Mouse (Mus musculus): ENCODE results near the gene Hck. TPM values are rescaled to one million over a fixed set of nuclear protein-coding genes. Genes with fewer than 3 reads are reported as not detected.

Hck gene
- polyA plus RNA-seq, 1 experiment: 78.9 TPM

GRCm38 (mm10) chr2:153160844-153161683 is 52.8 kb downstream of the Hck start, which contains the start of gene Tm9sf4:
TSS of gene Tm9sf4 (plus strand) at chr2:153161303.
- Histone ChIP-seq H3K27ac (ENCODE audit: insufficient read depth, low read length) (peak within 1 kb of the TSS; percentile 99), H3K27me3 (ENCODE audit: control insufficient read depth, insufficient read depth, low read length) (no peaks in the 10 kb centered on the region), H3K4me1 (ENCODE audit: control insufficient read depth, insufficient read depth, insufficient read length) (peaks cover 6% of the 10 kb centered on the region), H3K4me3 (ENCODE audit: extremely low read depth, insufficient read depth, insufficient read length) (peak within 1 kb of the TSS; percentile 94), H3K36me3 (ENCODE audit: control insufficient read depth, insufficient read depth, low read length) (no peaks in the 10 kb centered on the region)
- peak; percentile 83 to 89 for DNase-seq (ENCODE audit: low read depth in 1 of 2, low spot score in 2 of 2)
- TF ChIP-seq POLR2A (IDR thresholded peaks at IDR 0.05; ENCODE audit: low read depth, low read length) (peak; percentile 73), CTCF (IDR thresholded peaks at IDR 0.05; ENCODE audit: extremely low read depth, insufficient read depth, insufficient read length, insufficient replicate concordance) (no peak)
- WGBS: 6% methylated on average over 34 of the region's 34 CpGs

DNA sequence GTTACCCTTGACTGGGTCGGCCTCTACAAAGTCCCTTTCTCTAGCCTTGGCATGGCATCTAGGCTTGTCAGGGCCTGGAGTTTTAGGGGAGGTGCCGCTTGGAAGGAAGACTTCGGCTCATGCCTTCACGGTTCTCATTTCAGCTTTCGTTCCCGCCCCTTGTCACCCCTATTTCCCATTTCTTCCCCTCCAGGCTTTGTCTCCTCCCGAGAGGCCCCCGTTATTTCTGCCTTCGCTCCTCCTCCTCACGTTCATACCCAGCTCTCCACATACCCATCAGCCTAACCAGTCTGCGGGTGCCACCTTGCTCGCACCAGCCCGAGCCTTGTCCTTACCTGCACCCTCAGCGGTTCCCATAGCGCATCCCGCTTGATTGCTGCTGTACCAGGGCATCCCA is 53.4 kb downstream of the Hck start:
- H3K4me3 ChIP-seq (ENCODE audit: extremely low read depth, insufficient read depth, insufficient read length): peak overlapping the region; percentile 94
- TF ChIP-seq CTCF (IDR thresholded peaks at IDR 0.05; ENCODE audit: extremely low read depth, insufficient read depth, insufficient read length, insufficient replicate concordance): no peak
- TF ChIP-seq POLR2A (IDR thresholded peaks at IDR 0.05; ENCODE audit: low read depth, low read length): no peak
- H3K27me3 ChIP-seq (ENCODE audit: control insufficient read depth, insufficient read depth, low read length): no peaks in the 10 kb centered on the region
- peak overlapping the region; percentile 99 for H3K27ac ChIP-seq (ENCODE audit: insufficient read depth, low read length)
- no peak for DNase-seq (ENCODE audit: low read depth in 1 of 2, low spot score in 2 of 2)
- peaks cover 6% of the 10 kb centered on the region for H3K4me1 ChIP-seq (ENCODE audit: control insufficient read depth, insufficient read depth, insufficient read length)
- H3K36me3 ChIP-seq (ENCODE audit: control insufficient read depth, insufficient read depth, low read length): no peaks in the 10 kb centered on the region
- 1% methylated on average over 16 of the region's 16 CpGs for WGBS

DNA sequence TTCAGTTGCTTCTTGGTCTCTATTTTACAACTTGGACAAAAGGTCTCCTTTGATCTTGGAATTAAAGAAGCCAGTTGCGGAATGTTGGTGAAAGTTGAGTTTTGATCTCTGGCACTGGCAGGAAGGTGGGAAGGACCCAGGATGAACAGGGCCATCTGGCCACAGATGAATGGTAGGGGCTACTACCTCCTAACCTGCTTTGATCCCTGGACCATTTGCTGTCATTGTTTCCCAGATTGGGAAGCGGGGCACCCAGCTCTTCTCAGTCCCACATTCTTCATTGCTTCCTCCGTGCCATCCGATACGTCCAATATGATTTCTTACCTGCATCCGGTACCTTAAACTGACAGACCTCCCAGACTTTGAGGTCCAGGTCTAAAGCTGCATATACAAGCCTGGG is 58.9 kb downstream of the Hck start:
- H3K36me3 ChIP-seq (ENCODE audit: control insufficient read depth, insufficient read depth, low read length): no peaks in the 10 kb centered on the region

DNA sequence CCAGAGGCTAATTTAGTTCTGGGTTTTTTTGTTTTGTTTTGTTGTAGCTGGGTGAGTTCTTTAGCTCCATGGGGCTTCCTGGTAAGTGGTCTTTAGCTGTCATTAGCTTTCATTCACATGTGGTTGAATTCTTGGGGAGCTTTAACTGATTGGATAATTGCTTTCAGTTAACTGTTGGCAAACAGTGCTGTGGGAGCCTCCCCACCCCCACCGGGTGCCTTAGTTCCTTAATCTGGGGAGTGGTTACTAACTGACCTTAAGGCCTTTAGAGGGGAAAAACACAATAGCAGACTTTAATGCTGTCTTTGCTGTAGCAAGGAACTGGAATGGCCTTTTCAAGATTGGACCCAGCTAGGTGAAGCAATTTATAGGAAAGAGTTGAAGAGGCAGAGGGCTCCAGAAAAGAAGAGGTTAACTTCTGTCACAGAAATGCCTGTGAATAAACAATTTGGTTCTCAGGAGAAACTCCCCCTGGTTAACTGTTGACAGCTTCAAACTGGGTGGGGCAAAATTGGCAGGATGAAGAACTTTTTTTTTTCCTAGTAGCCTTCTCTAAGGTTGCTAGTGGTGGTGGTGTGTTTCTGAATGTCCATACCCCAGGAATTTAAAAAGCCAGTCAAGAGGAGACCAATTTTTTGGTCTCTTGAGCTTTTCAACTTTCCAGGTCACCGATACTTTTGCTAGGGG is 60.0 kb downstream of the Hck start:
- Histone ChIP-seq H3K27ac (ENCODE audit: insufficient read depth, low read length) (no peak overlapping the region), H3K36me3 (ENCODE audit: control insufficient read depth, insufficient read depth, low read length) (no peaks in the 10 kb centered on the region), H3K4me1 (ENCODE audit: control insufficient read depth, insufficient read depth, insufficient read length) (no peaks in the 10 kb centered on the region), H3K27me3 (ENCODE audit: control insufficient read depth, insufficient read depth, low read length) (no peaks in the 10 kb centered on the region), H3K4me3 (ENCODE audit: extremely low read depth, insufficient read depth, insufficient read length) (no peak overlapping the region)
- no peak for DNase-seq (ENCODE audit: low read depth in 1 of 2, low spot score in 2 of 2)
- WGBS: 48% methylated on average over 2 of the region's 2 CpGs
- TF ChIP-seq POLR2A (IDR thresholded peaks at IDR 0.05; ENCODE audit: low read depth, low read length): no peak
- TF ChIP-seq CTCF (IDR thresholded peaks at IDR 0.05; ENCODE audit: extremely low read depth, insufficient read depth, insufficient read length, insufficient replicate concordance): no peak

More for the DNA sequence above, 58.9 kb downstream of the Hck start:
- 92% methylated on average over 6 of the region's 6 CpGs for WGBS
- H3K27me3 ChIP-seq (ENCODE audit: control insufficient read depth, insufficient read depth, low read length): no peaks in the 10 kb centered on the region
- no peak for TF ChIP-seq POLR2A (IDR thresholded peaks at IDR 0.05; ENCODE audit: low read depth, low read length)
- TF ChIP-seq CTCF (IDR thresholded peaks at IDR 0.05; ENCODE audit: extremely low read depth, insufficient read depth, insufficient read length, insufficient replicate concordance): no peak
- no peak for DNase-seq (ENCODE audit: low read depth in 1 of 2, low spot score in 2 of 2)
- no peak overlapping the region for H3K27ac ChIP-seq (ENCODE audit: insufficient read depth, low read length)
- H3K4me3 ChIP-seq (ENCODE audit: extremely low read depth, insufficient read depth, insufficient read length): no peak overlapping the region
- H3K4me1 ChIP-seq (ENCODE audit: control insufficient read depth, insufficient read depth, insufficient read length): peaks cover 1% of the 10 kb centered on the region

- no peaks in the 10 kb centered on the region for H3K27me3 ChIP-seq (ENCODE audit: control insufficient read depth, insufficient read depth, low read length)
- no peaks in the 10 kb centered on the region for H3K4me1 ChIP-seq (ENCODE audit: control insufficient read depth, insufficient read depth, insufficient read length)
- 76% methylated on average over 9 of the region's 9 CpGs for WGBS
- no peak overlapping the region for H3K4me3 ChIP-seq (ENCODE audit: extremely low read depth, insufficient read depth, insufficient read length)
- no peaks in the 10 kb centered on the region for H3K36me3 ChIP-seq (ENCODE audit: control insufficient read depth, insufficient read depth, low read length)
- peak in 1 of 2 experiments; percentile 12 for DNase-seq (ENCODE audit: low read depth in 1 of 2, low spot score in 2 of 2)
- H3K27ac ChIP-seq (ENCODE audit: insufficient read depth, low read length): no peak overlapping the region
- TF ChIP-seq POLR2A (IDR thresholded peaks at IDR 0.05; ENCODE audit: low read depth, low read length) (no peak), CTCF (IDR thresholded peaks at IDR 0.05; ENCODE audit: extremely low read depth, insufficient read depth, insufficient read length, insufficient replicate concordance) (no peak)
These were observed 62.4 kb downstream of the Hck start for GRCm38 (mm10) chr2:153170490-153171224.

GRCm38 (mm10) chr2:153171966-153172365 is 63.7 kb downstream of the Hck start:
- TF ChIP-seq POLR2A (IDR thresholded peaks at IDR 0.05; ENCODE audit: low read depth, low read length): no peak
- H3K4me3 ChIP-seq (ENCODE audit: extremely low read depth, insufficient read depth, insufficient read length): no peak overlapping the region
- no peaks in the 10 kb centered on the region for H3K36me3 ChIP-seq (ENCODE audit: control insufficient read depth, insufficient read depth, low read length)
- no peak overlapping the region for H3K27ac ChIP-seq (ENCODE audit: insufficient read depth, low read length)
- no peaks in the 10 kb centered on the region for H3K4me1 ChIP-seq (ENCODE audit: control insufficient read depth, insufficient read depth, insufficient read length)
- no peaks in the 10 kb centered on the region for H3K27me3 ChIP-seq (ENCODE audit: control insufficient read depth, insufficient read depth, low read length)
- DNase-seq (ENCODE audit: low read depth in 1 of 2, low spot score in 2 of 2): no peak
- 98% methylated on average over 5 of the region's 5 CpGs for WGBS

Measured in spleen, adult 2 months (tissue).